ENCODE assay signal across 12 mouse cellular contexts in genomic region chr11:67655236-67655959, GRCm38 (mm10). TPM values are rescaled to one million over a fixed set of nuclear protein-coding genes. Genes with fewer than 3 reads are reported as not detected.
DNase-seq lines count a peak whose midpoint lies in the region; ATAC-seq and TF ChIP-seq lines count a peak whose summit lies in the region.
"Had no signal": no experiment of that assay in that cellular context is flagged by ENCODE, and none has a peak within 500 bp of the region (broad histone marks: within the 10 kb centered on the region; RNA-seq: fewer than 3 reads in every experiment).

No protein-coding gene starts in this region.

- ATAC-seq in heart, postnatal 0 days (ENCODE audit: insufficient read depth, low read depth) = peak; percentile 12; the same call in 1 of the 2 replicates
- ATAC-seq: intestine, embryonic 16.5 days; midbrain, embryonic 16.5 days had no signal

- H3K4me2 ChIP-seq in heart, postnatal 0 days (ENCODE audit: low read depth, low read length) = no peak overlapping the region

- H3K9ac ChIP-seq in heart, postnatal 0 days (replicated peaks; ENCODE audit: low read depth, low read length) = no peak overlapping the region

- TF ChIP-seq CTCF in heart, postnatal 0 days (IDR thresholded peaks at IDR 0.05; ENCODE audit: low read depth) = no peak
- no peak for TF ChIP-seq CTCF in gastrocnemius, adult 2 months (IDR thresholded peaks at IDR 0.05)

- no peak for TF ChIP-seq EP300 in heart, postnatal 0 days (IDR thresholded peaks at IDR 0.05; ENCODE audit: low read depth)

- H3K4me3 ChIP-seq in heart, postnatal 0 days (ENCODE audit: low read depth, low read length) = no peak overlapping the region
- H3K4me3 ChIP-seq in gastrocnemius, adult 2 months = peak overlapping the region; percentile 26

- intact Hi-C loops in heart, postnatal 25 days (cut with DNase I) = no loop called here
- intact Hi-C loops in gastrocnemius, adult 2 months (cut with DNase I) = no loop called here

- WGBS in heart, postnatal 0 days = 50% methylated on average over 17 of the region's 17 CpGs

- H3K36me3 ChIP-seq in heart, postnatal 0 days (replicated peaks; ENCODE audit: control insufficient read depth, insufficient read depth, low read length) = no peaks in the 10 kb centered on the region

- DNase-seq in heart, postnatal 0 days (ENCODE audit: low spot score) = no peak
- DNase-seq in heart, postnatal 25 days (ENCODE audit: low spot score) = no peak
- DNase-seq in right cerebral cortex, postnatal 4 days = peak; percentile 47
- no peak for DNase-seq in right cerebral cortex, postnatal 25 days
- peak; percentile 88 for DNase-seq in gastrocnemius, adult 2 months
- DNase-seq in testis, postnatal 14 days (ENCODE audit: low spot score) = peak; percentile 64
- no peak for DNase-seq in ovary, postnatal 36 days (ENCODE audit: low spot score)
- DNase-seq in ovary, postnatal 10 days (ENCODE audit: low spot score) = no peak
- DNase-seq: lung, adult 18-20 months had no signal

- no peaks in the 10 kb centered on the region for H3K27me3 ChIP-seq in heart, postnatal 0 days (ENCODE audit: control insufficient read depth, insufficient read depth, low read length)

- no peak overlapping the region for H3K27ac ChIP-seq in heart, postnatal 0 days (ENCODE audit: low read depth)
- H3K27ac ChIP-seq in gastrocnemius, adult 2 months = peak overlapping the region; percentile 79

- no peaks in the 10 kb centered on the region for H3K9me3 ChIP-seq in heart, postnatal 0 days (replicated peaks; ENCODE audit: control insufficient read depth, low read length)

- H3K4me1 ChIP-seq in heart, postnatal 0 days (ENCODE audit: control insufficient read depth, insufficient read depth) = no peaks in the 10 kb centered on the region; the same call in 1 of the 2 replicates

RNA-seq across cellular contexts. Expression of gene Rcvrn, which starts 39.7 kb away (rescaled TPM):
- not detected in 2 replicates for total RNA-seq in heart, postnatal 0 days (2014; rRNA removed; ENCODE audit: low replicate concordance)
- polyA plus RNA-seq in heart, postnatal 0 days (2015; fragmentation: Nextera tagmentation; extraction: Ambion mirVana) = not detected in 2 replicates
- under 1 TPM in 1 of 2 experiments, not detected in 1; 0.23 TPM for total RNA-seq in heart, postnatal 25 days (2021)
- not detected for total RNA-seq in gastrocnemius, adult 2 months (2021)
- polyA plus RNA-seq: intestine, embryonic 16.5 days; midbrain, embryonic 16.5 days; small intestine, adult 2 months had no signal

Comparison
In these comparisons a context has a peak if more than half of its experiments do, and no peak if none do; other contexts are left out.
1. DNase-seq: peak in right cerebral cortex, postnatal 4 days (single experiment), gastrocnemius, adult 2 months (single experiment) and testis, postnatal 14 days (single experiment); none in heart, postnatal 0 days (single experiment), heart, postnatal 25 days (single experiment), right cerebral cortex, postnatal 25 days (single experiment), ovary, postnatal 36 days (single experiment) and ovary, postnatal 10 days (single experiment).